Mouse (Mus musculus) heart, postnatal 25 days (tissue): ENCODE measurements around the gene Gm27021. TPM values are rescaled to one million over a fixed set of nuclear protein-coding genes. Genes with fewer than 3 reads are reported as not detected.

Experiments used
- total RNA-seq, 2 experiments: library from RNA; stranded (reverse); gene quantifications; 2 replicates each; pipeline ENCODE4 v1.2.3; 2021

Gene Gm27021
- total RNA-seq, 2 experiments from 2014 or later: not detected

Other genes starting within 250 kb of the Gm27021 start
- gene Gins2, start 78.8 kb downstream of the Gm27021 start, total RNA-seq: 1 to 10 TPM; 1.2 to 1.5 TPM
- 1 to 10 TPM; 2.3 to 3.4 TPM for gene 1190005I06Rik, start 20.4 kb downstream of the Gm27021 start, total RNA-seq
- gene Cox4i1, start 143 bp upstream of the Gm27021 start, total RNA-seq: 1,000 to 10,000 TPM; 4,549 to 4,664 TPM
- gene Emc8, start 494 bp upstream of the Gm27021 start, total RNA-seq: 10 to 100 TPM; 45.6 to 46.9 TPM
- 1 to 10 TPM; 3.2 to 4.5 TPM for gene Irf8, start 68.3 kb upstream of the Gm27021 start, total RNA-seq